Mouse (Mus musculus) bone marrow macrophage, adult 2 months (primary cell): ENCODE results near the gene Prkar2a.

ENCODE experiments used
- CTCF ChIP-seq: IDR thresholded peaks from 2 replicates; pipeline ENCODE4 v1.5.1; 2012; ENCODE audit warnings: low read depth, mild to moderate bottlenecking, low read length, moderate library complexity
- POLR2A ChIP-seq: IDR thresholded peaks from 2 replicates; pipeline ENCODE4 v1.6.1; 2012; ENCODE audit warnings: mild to moderate bottlenecking, low read depth, low read length, borderline replicate concordance

DNA sequence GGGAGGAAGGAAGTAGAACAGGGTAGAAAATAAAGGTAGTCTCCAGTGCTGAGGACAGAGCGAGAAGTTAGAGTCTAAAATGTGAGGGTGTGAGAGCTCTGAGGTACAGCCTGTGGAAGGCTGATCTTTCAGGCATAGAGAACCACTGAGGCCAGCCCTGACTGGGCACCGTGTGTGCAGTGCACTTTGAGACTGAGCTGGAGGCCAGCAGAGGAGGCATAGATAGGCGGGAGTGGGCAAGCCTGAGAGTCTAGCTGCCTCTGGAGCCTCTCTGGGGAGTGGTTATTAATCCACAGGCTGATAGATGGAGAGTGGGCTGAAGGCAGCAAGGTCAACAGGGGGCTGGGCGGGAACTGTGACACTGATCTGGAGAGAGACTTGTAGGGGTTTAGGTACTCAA is 92.8 kb downstream of the Prkar2a start:
- TF ChIP-seq CTCF (no peak), POLR2A (no peak)
